Mouse (Mus musculus): ENCODE data around the gene Chmp2a. TPM values are rescaled to one million over a fixed set of nuclear protein-coding genes. Genes with fewer than 3 reads are reported as not detected.

Chmp2a gene
- polyA plus RNA-seq, 1 experiment from 2014 or later: 148 TPM

Other genes starting within 250 kb of the Chmp2a start
- gene Zscan18, start 231.2 kb downstream of the Chmp2a start, polyA plus RNA-seq (2014; fragmentation: Nextera tagmentation; extraction: Ambion mirVana): 6.1 and 9.3 TPM in 2 replicates
- 18.5 and 19.8 TPM in 2 replicates for gene Zfp329, start 215.9 kb downstream of the Chmp2a start, polyA plus RNA-seq (2014; fragmentation: Nextera tagmentation; extraction: Ambion mirVana)
- gene Zfp110, start 200.0 kb downstream of the Chmp2a start, polyA plus RNA-seq (2014; fragmentation: Nextera tagmentation; extraction: Ambion mirVana): 20.9 and 33.2 TPM in 2 replicates
- 4.0 and 4.5 TPM in 2 replicates for gene Zfp128, start 153.6 kb downstream of the Chmp2a start, polyA plus RNA-seq (2014; fragmentation: Nextera tagmentation; extraction: Ambion mirVana)
- gene Zscan22, start 137.0 kb downstream of the Chmp2a start, polyA plus RNA-seq (2014; fragmentation: Nextera tagmentation; extraction: Ambion mirVana): 17.7 and 22.1 TPM in 2 replicates
- gene Rps5, start 112.5 kb downstream of the Chmp2a start, polyA plus RNA-seq (2014; fragmentation: Nextera tagmentation; extraction: Ambion mirVana): 1,360 and 1,560 TPM in 2 replicates
- gene Rnf225, start 107.4 kb downstream of the Chmp2a start, polyA plus RNA-seq (2014; fragmentation: Nextera tagmentation; extraction: Ambion mirVana): 0.47 and 0.76 TPM in 2 replicates
- 6.9 and 9.3 TPM in 2 replicates for gene Zfp324, start 69.0 kb downstream of the Chmp2a start, polyA plus RNA-seq (2014; fragmentation: Nextera tagmentation; extraction: Ambion mirVana)
- gene Zfp446, start 57.0 kb downstream of the Chmp2a start, polyA plus RNA-seq (2014; fragmentation: Nextera tagmentation; extraction: Ambion mirVana): 6.2 and 10.7 TPM in 2 replicates
- not detected in 2 replicates for gene Slc27a5, start 36.6 kb downstream of the Chmp2a start, polyA plus RNA-seq (2014; fragmentation: Nextera tagmentation; extraction: Ambion mirVana)
- gene Trim28, start 35.7 kb downstream of the Chmp2a start, polyA plus RNA-seq (2014; fragmentation: Nextera tagmentation; extraction: Ambion mirVana): 433 and 514 TPM in 2 replicates
- gene Zbtb45, start 24.8 kb downstream of the Chmp2a start, polyA plus RNA-seq (2014; fragmentation: Nextera tagmentation; extraction: Ambion mirVana): 19.8 and 29.6 TPM in 2 replicates
- 156 and 199 TPM in 2 replicates for gene Ube2m, start 3.5 kb upstream of the Chmp2a start, polyA plus RNA-seq (2014; fragmentation: Nextera tagmentation; extraction: Ambion mirVana)
- 2.4 and 3.2 TPM in 2 replicates for gene Mzf1, start 20.0 kb upstream of the Chmp2a start, polyA plus RNA-seq (2014; fragmentation: Nextera tagmentation; extraction: Ambion mirVana)
- not detected in 2 replicates for gene Vmn1r85, start 60.4 kb upstream of the Chmp2a start, polyA plus RNA-seq (2014; fragmentation: Nextera tagmentation; extraction: Ambion mirVana)
- gene Vmn1r86, start 85.1 kb upstream of the Chmp2a start, polyA plus RNA-seq (2014; fragmentation: Nextera tagmentation; extraction: Ambion mirVana): not detected in 2 replicates
- not detected in 2 replicates for gene Vmn1r87, start 105.3 kb upstream of the Chmp2a start, polyA plus RNA-seq (2014; fragmentation: Nextera tagmentation; extraction: Ambion mirVana)
- not detected in 2 replicates for gene Vmn1r88, start 124.8 kb upstream of the Chmp2a start, polyA plus RNA-seq (2014; fragmentation: Nextera tagmentation; extraction: Ambion mirVana)
- gene Vmn1r89, start 178.2 kb upstream of the Chmp2a start, polyA plus RNA-seq (2014; fragmentation: Nextera tagmentation; extraction: Ambion mirVana): not detected in 2 replicates
- 120 and 129 TPM in 2 replicates for gene Lig1, start 242.5 kb upstream of the Chmp2a start, polyA plus RNA-seq (2014; fragmentation: Nextera tagmentation; extraction: Ambion mirVana)
- 3.6 and 10.3 TPM in 2 replicates for gene Zswim9, start 243.9 kb upstream of the Chmp2a start, polyA plus RNA-seq (2014; fragmentation: Nextera tagmentation; extraction: Ambion mirVana)